Mouse (Mus musculus) adrenal gland, adult 18-20 months (tissue): ENCODE data around the gene Cdk5r1. TPM values are rescaled to one million over a fixed set of nuclear protein-coding genes. Genes with fewer than 3 reads are reported as not detected.

Source experiments
- DNase-seq, 2 experiments: peaks; one replicate each; pipeline ENCODE4 v3.0.0; 2021 to 2022; ENCODE audit warnings: low spot score in 2 of 2
- total RNA-seq, 2 experiments: library from RNA; stranded (reverse); gene quantifications; 1 replicate in 1 of 2; 2 replicates in 1 of 2; pipeline ENCODE4 v1.2.3; 2021

Gene Cdk5r1
- total RNA-seq, 2 experiments from 2014 or later: 1.5 to 2.0 TPM

DNA sequence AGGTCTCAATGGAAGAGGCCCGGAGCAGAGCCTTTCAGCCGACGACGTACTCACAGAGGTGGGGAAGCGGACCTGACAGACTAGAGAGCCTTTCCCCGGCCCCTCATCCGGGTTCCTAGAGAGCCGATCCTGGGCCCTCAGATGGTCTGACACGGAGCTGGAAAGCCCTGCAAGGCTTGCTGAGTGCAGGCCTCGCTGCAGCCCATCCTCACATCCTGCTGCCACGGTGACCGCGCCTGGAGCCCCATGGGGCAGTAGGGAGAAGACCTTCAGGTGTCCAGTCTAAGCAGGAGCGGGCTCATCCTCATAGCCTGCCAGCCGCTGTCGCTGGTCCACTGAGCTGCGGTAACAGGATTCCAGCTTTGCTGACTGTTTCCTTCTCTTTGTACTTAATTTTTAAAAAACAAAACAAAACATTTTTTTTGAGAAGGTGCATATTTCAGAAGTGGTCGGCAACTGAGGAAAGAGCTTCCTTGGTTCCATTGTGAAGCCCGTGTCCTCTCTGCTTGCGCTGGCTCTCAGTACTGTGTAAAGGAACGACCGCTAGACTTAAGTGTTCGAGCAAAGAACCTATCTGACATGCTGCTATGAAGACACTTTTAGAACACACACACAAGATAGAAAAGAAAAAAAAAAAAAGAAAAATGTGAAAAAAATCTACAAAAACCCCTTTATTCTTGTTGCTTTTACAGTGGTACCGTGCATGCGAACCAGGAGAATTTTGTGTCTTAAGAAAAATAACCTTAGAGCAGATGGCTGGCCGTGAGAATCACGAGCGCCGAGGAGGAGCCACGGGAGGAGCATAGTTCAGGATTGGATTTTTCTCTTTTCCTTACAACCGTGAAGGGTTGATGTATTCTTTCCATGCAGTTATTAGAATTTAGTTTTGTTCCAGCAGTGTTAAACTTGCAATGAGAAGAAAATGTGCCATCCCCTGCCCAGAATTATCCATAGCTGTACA lies 3.4 kb downstream of the Cdk5r1 start:
- no peak for DNase-seq

DNA sequence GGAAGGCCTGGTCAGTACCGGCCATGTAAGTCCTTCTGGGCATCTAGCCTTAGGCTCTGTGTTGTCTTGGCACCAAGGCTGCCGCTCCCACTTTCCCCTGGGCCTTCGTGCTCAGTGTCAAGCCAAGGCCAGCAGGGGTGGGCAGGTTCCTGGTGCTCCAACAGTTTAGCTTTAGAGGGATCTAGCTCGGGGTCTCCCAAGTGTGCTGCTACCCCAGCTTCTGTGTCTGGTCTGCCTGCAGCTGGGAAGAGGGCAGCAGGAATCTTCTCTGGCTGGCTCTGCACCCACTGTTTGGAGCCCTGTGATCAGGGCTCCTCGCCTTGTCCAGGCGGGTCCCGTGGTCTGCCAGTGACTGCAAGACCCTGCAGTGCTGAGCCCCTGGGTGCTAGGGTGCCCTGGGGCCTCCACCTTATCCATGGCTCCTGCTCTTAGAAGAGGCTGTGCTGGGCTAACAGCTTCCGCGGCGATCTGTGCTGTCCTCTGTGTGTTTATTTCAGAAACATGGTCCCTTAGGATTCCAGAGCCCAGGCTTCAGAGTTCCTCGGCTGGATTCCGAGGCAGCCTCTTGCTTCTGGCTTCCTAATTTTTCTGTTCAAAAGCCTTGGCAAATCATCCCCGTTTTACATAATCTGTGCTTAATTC lies 4.7 kb downstream of the Cdk5r1 start:
- DNase-seq: no peak

DNA sequence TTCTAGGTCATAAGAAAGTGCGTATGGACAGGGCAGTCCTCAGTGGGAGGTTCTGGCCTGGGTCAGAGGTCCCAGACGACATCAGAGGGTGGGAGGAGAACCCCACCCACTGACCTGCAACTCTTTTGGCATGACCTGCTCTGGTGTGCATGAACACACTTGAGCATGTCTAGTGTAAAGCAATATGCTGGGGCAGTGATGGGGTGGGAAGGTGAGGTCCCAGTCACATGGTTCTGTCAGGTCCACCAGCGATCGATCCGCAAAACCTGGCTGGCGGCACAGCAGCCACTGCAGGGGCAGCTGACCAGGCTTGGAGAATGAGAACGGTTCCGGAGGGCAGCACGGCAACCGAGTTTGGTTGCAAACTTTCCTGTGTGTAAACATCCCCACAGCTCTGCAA lies 5.5 kb downstream of the Cdk5r1 start:
- DNase-seq: no peak

DNA sequence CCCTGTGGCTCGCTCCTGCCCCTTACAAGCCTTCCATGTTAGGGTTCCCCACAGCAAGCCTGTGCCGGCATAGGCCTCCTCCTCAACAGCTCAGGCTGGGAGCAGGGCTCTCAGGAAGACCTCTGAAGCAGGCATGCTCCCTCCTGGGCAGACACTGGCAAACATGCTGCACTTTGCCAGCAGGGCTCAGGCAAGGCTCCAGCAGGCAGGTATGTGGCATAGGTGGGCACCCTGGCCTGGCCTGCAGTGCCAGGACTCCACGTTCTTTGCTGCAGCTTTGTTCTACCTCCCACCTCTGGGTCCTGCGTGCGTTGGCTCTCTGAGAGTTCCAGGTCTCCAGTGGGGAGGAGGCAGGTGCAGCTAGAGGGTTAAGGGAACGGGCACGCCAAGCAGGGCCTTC lies 6.1 kb downstream of the Cdk5r1 start:
- DNase-seq: no peak

DNA sequence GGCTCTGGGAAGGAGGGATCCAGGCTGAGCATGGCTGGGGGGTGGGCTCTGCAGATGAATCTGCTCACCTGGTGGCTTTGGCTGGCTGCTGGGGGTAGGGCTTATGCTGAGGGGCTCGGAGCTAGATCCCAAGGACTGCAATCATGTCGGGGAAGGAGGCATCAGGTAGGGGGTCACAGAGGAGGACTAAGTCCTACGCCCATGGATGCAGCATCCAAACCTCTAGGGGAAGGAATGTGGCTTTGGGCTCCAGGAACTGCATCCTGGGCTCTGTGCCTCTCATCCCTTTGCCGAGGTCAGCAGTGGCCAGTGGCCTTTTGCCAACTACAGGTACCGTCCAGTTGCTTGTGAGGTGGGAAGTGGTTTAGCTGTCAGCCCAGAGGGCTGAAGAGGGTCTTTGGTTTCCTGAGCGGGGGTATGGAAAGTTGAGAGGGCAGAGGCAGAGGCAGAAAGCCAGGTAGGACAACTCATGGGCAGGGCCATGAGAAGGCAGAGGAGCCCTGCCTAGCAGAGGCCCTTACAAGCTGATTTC lies 6.8 kb downstream of the Cdk5r1 start:
- DNase-seq: no peak

DNA sequence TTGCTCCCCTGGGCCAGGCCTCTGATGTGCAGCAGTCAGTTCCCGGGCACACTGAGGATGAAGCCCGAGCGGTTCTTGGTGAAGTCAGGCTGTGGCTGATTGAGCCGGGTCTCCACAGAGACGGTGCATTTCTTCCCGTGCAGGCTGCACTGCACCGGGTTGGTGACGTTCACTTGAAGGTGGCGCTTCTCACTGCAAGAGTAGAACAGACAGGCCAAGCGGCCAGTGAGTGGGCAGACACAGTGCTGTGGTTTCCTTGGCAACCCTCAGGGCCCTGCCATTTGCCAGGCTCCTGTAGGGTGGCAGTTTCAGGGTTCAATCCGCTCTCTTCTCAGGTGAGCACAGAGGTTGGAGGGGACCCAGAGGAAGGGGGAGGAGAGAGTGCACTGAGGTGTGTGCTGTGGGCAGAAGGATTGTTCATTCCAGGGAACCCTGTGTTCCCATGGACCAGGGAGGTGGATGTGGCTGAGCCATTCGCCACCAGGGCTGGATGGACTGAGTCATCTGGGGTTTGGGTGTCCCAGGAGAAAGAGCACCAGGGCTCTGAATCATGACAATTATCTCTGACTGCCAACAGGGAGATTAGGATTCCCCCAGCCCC lies 7.5 kb downstream of the Cdk5r1 start:
- no peak for DNase-seq

DNA sequence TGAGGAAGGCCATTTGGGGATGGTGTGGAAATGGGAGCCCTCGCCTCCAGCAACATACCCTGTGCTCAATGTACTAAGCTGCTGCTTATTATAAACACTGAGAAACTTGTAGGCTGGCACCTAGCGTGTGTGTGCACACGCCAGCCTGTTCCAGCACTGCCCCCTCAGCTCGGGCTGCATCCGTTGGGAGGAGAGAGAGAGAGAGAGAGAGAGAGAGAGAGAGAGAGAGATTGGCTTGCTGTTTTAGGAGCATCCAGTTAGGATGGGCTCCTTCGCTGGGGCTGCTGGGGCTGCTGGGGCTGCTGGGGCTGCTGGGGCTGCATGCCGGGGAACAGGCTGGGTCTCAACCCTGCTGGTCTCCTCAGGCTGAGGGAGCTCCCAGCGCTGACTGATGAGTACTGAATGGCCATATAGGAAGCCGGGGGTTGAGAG lies 8.3 kb downstream of the Cdk5r1 start:
- DNase-seq: no peak

DNA sequence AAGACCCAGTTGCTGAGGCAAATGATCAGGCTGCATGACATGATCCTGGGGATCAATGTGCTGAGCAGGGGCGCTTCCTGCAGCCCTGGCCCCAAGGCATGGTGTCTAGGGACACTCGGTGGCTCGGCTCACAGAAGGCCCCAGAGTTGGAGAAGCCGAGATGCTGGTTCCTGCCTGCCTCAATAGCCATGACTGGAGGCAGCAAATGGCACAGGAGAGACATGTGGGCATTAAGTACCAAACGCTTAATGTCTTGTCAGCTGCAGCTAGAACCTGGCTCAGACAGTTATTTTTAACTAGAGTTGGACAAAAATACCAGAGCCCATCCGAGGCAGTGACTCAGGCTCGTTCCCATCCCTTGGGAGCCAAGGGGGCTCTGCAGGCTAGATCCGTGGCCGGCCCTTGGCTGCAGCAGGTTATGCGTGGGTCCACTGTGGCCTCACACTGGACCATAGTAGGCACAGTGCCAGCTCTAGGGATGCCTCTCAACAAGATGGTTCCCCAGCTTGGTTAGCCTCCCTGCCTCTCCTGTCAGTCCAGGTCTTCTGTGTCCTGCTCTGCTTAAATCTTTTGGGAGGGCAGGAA lies 8.9 kb downstream of the Cdk5r1 start:
- no peak for DNase-seq

DNA sequence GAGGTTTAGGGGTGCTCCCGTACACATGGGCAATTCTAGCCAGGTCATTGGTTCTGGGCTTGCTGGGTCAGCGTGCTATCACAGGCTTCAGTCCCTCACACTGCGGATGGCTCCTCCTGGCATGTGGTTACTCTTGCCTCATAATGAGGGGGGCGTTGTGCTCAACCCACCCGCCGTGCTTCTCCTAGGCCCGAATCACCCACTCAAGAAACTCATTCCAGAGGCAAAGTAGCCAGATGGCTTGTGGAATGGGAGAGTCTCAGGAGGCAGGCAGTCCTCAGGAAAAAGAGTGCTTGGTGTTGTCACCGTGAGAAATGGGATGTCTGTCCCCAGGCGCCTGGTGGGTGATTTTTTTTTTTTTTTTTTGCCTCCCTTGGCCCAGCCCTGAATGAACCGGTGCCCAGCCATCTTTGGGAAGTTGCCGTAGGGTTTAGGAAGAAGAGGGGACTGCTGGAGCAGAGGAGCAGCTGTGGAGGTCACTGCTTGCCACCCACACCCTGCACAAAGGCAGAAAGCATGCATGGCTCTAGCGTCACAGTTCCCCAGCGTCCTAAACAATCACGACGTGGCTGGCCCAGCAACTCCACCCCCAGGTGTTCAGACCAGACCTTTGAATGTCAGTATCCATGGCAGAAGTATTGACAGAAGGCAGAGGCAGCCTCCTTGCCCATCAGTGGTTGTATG lies 11.2 kb downstream of the Cdk5r1 start:
- DNase-seq: no peak

DNA sequence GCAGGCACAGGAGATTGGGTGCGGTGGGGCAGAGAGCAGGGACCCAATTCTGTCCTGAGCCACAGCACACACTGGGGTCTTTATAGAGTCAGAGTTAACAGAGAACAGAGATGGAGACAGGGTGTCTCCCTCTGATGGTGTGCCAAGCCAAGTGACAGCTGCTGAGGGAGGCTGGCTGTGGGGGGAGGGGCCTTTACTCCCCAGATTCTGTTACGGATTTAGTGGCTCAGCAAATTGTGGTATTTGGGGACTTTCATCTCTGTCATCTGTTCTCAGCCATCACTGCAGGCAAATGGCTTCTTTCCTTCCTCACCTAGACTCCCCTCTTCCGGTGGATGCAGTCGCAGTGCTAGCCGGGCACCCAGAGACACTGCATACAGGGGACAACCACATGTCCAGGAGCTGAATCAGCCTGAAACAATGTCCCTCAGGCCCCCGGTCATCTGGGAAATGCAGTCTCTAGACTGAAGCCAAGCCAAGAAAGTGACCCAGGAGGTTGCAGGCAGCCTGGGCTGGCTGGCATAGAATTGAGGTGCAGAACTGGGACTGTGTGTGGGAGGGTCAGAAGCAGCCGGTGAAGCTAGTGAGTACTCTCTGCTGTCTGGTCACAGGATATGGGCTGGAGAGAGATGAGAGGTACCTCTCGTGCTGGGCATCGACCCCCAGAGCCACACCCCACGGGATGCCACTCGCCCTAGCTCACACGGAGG lies 12.5 kb downstream of the Cdk5r1 start:
- no peak for DNase-seq

DNA sequence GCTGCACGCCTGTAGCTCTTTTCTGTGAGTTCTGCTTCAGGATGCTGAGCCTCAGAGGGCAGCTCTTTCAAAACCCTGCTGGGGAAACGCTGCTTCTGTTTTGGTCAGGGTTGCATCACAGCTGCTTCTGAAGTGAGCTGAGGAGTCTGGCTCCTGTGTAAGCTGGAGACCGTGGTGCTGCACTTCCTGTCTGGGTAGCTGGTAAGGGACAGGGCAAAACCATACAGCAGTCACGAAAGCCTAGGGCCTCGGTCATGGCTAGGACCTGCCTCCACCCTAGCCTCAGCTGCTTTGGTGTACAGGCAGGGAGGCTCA lies 13.0 kb downstream of the Cdk5r1 start:
- no peak for DNase-seq

DNA sequence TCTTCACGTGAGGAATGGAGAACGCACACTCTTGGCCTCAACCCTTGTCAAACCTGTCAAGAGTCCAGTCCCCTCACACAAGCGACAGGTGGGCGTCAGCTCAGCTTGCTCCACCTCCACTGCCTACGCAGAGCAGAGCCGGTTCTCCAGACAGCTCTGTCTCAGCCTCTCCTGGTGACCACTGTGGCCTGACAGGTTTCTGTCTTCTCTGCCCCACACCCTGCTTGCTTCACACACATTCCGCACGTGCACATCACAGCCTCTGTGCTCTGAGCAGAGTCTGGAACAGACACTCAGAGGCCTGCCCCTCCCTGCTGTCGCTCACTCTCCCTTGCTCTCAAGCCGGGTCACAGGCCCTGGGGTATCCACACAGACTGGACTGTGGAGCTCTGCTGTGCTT lies 14.0 kb downstream of the Cdk5r1 start:
- no peak for DNase-seq

DNA sequence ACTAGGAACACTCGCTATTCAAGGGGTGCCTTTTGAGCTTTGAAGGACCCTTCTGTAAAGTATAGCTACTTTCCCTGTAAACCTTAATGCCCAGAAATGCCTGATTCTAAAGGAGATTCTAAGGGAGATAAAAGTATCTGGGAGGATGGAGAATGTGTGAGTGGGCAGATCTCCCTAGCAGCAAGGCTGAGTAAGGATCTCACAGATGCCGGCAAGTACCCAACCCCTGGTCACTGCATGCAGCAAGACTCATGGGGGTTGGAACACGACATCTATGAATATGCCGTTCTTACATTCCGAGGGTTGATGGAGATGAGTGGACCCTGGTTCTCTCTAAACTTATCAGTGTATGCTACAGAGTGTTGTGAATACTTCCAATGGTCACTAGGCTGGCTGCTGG lies 16.4 kb downstream of the Cdk5r1 start:
- no peak for DNase-seq

DNA sequence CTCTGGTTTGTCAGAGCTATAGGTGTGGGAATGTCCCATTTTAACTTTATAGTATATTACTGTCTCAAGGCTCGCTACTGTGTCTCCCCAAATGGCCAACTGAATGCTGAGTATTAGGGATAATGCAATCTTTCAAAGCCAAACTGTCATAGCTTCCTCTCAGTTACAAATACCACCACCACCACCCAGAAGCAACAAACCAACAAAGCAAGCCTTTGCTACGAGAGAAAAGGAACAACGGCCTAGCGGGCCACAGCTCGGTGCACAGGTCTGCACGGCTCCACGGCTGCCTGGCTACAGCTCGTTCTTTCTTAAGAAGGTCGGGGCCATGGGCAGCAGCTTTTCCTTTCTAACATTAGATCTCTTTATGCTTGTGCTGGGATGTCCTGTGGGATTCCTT lies 18.0 kb downstream of the Cdk5r1 start:
- DNase-seq: no peak

DNA sequence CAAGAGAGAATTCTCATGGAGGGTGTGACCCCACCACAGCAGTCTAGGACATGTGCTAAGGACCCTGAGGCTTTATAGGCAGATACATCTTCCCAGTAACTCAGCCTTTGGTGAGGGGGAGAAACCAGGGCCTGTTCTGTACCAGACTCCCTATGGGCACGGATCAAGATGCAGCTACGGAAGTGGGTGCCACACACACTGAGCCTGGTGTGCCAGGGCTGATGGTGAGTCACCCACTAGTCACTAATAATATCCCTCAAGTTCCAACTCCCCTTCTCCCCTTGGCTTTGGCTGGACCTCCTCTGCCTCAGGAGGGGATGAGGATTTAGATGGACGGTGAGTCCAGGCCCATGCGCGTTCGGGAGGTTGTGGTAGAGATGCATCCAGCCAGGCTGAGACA lies 19.1 kb downstream of the Cdk5r1 start:
- DNase-seq: no peak

DNA sequence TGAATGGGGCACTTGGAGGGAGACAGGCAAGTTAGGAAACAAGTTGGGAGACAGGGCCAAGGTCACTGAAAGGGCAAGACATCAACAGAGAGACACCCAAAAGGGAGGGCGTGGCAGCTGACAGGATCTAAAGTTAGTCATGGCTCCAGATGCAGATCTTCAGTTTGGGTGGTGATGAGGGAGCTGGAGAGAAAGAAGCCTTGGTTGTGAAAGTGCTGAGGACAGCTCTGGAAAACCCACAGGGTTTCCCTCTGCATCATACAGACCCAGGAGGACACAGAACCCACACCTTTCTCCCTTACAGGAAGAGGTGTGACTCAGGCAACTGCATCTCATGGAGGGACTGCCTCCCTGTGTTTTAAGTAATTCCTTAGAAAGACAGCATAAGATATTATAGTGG lies 19.8 kb downstream of the Cdk5r1 start:
- DNase-seq: no peak

DNA sequence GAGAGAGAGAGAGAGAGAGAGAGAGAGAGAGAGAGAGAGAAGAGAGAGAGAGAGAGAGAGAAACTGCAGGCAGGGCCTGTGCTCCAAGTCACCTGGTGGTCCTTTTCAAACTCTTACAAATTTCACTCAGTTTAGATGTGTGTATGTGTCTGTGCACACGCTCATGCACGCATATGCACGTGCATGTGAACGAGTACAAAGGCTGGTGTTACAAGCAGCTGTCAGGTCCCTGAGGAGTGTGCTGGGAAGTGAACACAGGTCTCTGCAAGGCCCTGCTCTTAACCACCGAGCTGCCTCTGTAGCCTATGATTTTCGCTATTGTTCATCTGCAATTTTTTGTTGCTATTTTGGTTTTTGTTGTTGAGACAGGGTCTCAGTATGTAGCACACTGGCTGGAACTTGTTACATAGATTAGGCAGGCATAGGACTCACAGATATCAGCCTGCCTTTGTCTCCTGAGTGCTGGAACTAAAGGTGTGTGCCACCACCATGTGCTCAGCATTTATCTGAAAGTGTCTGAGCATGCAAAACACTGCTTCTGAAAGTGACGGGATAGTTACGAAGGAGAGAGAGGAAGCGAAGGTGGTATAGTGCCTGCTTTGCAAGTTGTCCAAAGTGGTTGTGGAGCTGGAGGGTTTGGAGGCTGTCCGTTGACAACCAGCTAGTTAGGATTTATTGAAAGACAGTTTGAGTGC lies 20.5 kb downstream of the Cdk5r1 start:
- DNase-seq: no peak

DNA sequence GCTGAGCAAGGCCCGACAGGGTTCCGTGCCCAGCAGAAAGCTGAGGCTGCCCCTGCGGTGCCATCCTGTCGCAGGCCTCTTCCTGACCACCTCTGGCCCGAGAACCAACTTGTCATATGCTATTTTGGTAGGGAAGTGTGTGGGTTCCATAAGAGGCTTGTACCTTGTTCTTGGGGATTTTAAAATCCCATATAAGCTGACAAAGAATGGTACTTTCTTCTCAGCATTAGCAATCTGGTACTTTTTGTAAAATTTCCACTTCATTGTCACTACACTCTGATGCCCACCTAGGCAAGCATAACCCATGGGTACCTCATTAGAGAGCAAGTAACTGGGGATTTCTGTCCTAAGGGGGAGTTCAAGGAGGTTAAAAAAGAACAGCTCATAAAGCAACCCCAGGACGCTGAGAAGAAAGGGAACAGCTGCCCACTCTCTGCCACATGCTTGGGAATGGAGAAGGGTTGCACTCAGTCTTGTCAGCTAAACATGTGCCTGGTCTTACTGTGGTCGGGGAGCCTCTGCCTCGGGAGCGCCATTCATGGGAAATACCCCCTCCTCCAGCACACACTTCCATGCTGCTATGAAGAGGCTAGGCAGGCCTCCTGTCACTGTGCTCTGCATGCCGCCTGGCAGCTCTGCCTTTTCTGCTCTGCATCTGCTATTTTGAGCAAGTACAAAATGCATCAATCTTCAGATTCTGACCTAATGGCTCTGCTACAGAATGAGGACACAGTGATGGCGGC lies 21.7 kb downstream of the Cdk5r1 start:
- no peak for DNase-seq

DNA sequence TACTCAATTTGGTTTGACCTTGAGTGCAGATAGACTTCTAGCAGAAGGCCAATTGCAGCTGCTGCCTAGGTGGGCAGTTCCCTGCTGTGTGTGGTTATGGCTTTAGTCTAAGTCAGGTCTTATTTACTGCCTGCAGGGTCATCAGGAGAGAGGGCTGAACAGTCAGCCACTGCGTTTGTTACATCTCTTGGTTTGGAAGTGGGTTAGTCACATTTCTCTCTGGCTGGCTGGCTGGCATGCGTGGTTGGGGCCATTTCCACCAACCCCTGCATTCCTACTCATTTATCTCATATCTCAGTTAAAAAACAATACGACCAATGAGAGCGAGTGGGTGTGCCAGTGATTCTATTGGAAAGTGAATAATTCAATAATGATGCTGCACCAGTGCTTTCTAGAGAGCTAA lies 22.7 kb downstream of the Cdk5r1 start:
- no peak for DNase-seq
